Mouse (Mus musculus): ENCODE measurements at regions not wholly inside any gene's neighbourhood (a gene's known extent, or its start where the extent isn't known, plus 50 kb on each side); places are given as distances from the start of the nearest gene placed in this dataset.

DNA sequence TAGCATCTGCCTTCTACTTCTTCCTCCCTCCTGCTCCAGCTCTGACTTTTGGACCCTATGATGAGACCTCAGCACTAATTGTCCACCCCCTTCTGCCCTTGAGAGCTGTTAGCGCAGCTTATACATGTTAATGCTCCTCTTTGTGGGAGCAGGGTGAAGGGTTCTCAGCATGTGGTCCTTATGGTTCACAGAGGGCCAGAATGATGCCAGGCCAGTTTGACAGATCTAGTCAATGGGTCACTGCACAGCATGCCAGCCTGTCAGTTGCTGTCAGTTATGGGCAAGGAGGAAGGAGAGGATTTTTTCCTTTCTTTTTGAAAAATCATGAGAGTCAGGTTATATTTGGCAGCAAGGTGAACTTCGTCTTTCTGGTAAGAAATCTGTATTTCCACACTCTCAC, 68.4 kb downstream of the 4931417E11Rik start:
- no peak for DNase-seq

- DNase-seq: no peak
Observed at GRCm38 (mm10) chr6:73389301-73389700, 80.2 kb downstream of the 4931417E11Rik start.

DNA sequence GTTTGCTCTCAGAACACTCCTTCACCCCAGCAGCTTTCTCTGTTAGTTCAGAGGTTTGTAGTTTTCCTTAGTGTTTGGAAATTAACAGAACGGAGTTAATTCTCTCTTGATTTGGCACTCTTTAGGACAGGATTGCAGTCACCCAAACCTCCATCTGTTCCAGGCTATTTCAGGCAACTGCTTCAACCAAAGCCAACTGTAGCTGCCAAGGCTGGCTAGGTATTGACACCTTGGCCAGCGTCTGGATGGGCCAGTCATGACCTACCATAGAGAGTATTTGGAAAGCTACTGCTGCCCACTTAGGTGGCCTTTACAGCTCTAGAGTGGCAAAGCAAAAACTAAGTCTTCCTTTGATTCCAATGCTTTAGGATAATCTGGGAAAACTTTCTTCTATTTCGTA, 83.2 kb downstream of the 4931417E11Rik start:
- DNase-seq: no peak

GRCm38 (mm10) chr6:73379825-73380224, 89.6 kb downstream of the 4931417E11Rik start:
- DNase-seq: no peak

GRCm38 (mm10) chr6:73377884-73378283, 91.6 kb downstream of the 4931417E11Rik start:
- no peak for DNase-seq

- DNase-seq: no peak
Observed at GRCm38 (mm10) chr6:73376291-73376690, 93.2 kb downstream of the 4931417E11Rik start.

DNA sequence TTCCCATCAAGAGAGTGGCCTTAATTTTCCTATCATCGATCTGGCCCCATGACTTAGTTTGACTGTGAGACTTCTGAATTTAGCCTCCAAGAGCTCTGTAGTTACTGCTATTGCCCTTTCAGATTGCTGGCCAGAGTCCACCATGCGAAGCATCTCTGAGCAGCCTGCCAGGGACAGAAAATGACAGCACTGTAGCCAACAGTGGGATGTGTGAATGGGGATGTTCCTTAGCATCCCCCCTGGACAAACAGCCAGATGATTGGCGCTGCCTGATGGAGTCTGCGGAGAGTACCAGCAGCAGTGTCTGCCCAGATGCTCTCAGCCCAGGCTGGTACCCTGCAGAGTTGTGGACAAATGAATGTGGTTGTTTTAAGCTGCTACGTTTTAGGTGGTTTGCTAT, 96.6 kb downstream of the 4931417E11Rik start:
- DNase-seq: no peak

DNA sequence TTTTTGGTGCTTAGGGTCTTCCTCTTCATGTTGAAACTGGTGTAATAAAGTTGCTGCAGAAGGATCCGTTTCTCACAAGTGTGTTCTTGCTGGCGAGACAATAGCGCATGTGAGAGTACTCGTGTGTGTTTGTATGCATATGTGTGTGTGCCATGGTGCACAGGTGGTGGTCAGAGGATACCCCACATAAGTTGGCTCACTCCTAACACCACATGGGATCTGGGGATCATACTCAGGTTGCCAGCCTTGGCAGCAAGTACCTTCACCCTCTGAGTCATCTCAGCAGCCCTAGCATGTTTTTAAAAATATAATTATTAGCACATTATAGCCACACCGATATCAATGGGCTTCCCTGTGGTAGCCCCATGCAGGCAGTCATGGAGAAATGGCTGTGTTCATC, 97.6 kb downstream of the 4931417E11Rik start:
- no peak for DNase-seq

DNA sequence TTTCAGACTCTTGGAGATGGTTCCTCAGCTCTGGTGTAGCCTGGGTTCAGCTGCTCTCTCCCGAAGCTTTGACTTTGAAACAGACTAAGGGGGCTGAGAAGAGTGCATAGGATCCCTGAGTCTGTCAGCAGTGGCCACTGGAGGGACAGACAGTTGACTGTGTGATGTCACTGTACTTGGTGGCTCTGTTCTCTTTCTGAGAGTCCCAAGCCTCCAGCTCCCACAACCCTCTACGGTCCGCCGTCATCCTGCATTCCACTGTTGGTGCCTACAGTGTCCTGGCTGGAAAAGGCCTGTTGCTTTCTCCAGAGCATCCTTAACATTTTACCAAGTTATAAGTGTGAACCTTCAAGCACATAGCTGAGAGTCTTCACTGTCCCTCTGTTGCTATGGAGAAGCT, 98.6 kb downstream of the 4931417E11Rik start:
- no peak for DNase-seq

DNA sequence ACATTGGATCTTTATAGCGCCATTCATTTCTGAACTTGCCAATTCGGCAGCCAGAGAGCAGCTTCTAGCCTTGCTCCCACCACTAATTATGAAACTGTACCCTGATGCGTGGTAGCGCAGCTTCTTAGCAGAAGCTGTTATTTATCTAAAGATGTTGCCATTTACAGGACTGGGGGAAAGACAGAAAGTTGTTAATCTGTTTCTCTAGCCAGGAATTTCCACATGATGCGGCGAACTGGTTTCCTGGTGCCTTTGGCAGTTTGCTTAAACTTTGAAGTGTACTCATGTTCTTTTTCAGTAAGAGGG, 100.7 kb downstream of the 4931417E11Rik start:
- DNase-seq: no peak

- no peak for DNase-seq
Observed at GRCm38 (mm10) chr6:73368047-73368835, 101.2 kb downstream of the 4931417E11Rik start.

DNA sequence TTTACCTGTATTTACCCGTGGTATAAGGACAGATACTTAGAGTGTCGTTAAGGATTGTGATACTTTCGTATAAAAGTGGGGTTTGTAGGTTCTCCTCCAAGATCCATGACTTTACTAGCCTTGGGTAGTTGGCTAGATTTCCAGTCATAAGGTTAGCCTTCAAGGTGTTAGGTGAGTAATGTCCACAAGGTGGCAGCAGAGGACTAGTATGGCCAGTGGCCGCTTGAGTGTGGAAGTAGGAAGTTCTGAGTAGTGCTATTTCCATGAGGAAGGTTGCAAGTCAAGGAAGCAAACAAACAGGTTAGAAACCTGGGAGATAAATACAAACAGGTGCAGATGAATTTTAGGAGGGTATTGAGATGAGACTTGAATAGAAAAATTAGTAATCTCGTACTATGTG, 101.9 kb downstream of the 4931417E11Rik start:
- DNase-seq: peak; percentile 63

GRCm38 (mm10) chr6:73366626-73367025, 102.8 kb downstream of the 4931417E11Rik start:
- no peak for DNase-seq

DNA sequence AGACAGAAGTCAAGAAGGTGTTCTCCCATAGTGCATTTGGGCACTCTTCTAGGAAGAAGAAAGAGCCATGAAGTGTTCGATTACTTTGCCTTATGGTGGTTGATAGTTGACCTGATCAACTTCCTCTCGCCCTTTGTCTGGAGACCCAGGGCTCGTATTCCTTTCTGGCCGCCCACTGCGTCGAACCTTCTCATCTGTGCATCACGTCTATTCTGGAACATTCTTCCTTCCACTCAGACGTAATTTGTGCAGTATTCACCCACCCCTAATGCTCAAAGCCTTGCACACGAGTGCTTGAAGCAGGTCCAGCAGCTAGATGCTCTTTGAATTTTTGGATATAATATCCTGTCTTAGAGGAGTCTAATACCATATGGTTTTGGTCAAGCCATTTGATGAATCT, 104.2 kb downstream of the 4931417E11Rik start:
- no peak for DNase-seq

- no peak for DNase-seq
Observed at GRCm38 (mm10) chr6:73334995-73335394, 86.8 kb downstream of the Suclg1 start.

DNA sequence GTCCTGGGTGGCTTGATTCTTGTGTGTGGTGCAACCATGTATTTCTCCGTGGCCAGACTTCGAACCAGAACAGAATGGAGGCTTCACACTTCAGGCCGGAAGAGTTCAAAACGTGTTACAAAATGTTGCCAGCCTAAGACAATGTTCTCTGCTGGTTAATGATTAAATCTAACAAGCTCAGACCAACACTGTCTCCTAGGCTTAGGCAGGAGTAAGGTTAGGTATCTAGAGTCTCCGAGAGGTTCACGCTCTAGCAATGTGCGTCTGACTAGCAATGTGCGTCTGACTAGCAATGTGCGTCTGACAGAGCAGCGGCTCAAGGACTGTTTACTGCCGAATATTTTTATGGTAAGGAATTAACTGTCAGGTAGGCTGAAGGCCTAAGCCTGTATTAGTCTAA, 81.5 kb downstream of the Suclg1 start:
- no peak for DNase-seq

Small RNA genes in the stretch of these regions (microRNA-seq; reads per million reads assigned to microRNA genes)
- gene Gm24370: 0 reads per million in 2 experiments
